Mouse (Mus musculus) testis, adult 2 months (tissue): Measurements from ENCODE around the gene Spock1.

Source experiments
- CTCF ChIP-seq: fragments of 200-500 bp; IDR thresholded peaks from 2 replicates; pipeline ENCODE4 v1.5.1; 2012; ENCODE audit warnings: low read depth, mild to moderate bottlenecking, inconsistent platforms, low read length, moderate library complexity; ENCODE audit not compliant: control insufficient read depth, insufficient read depth, insufficient replicate concordance
- POLR2A ChIP-seq: fragments of 200-500 bp; IDR thresholded peaks from 2 replicates; pipeline ENCODE4 v1.6.1; 2012; ENCODE audit warnings: low read depth, mild to moderate bottlenecking, inconsistent platforms, low read length, moderate library complexity; ENCODE audit not compliant: control insufficient read depth

- TF ChIP-seq CTCF (no peak), POLR2A (no peak)
Observed at GRCm38 (mm10) chr13:57474068-57474467, 434.1 kb downstream of the Spock1 start.
